12 mouse cellular contexts compared by ENCODE assay signal in genomic region chr10:28593566-28594292, GRCm38 (mm10).
DNase-seq lines count a peak whose midpoint lies in the region; ATAC-seq lines count a peak whose summit lies in the region.
"Had no signal": no experiment of that assay in that cellular context is flagged by ENCODE, and none has a peak within 500 bp of the region (broad histone marks: within the 10 kb centered on the region; RNA-seq: fewer than 3 reads in every experiment).

No protein-coding gene starts in this region.

- no peaks in the 10 kb centered on the region for H3K27me3 ChIP-seq in megakaryocyte, embryonic 14.5 days (replicated peaks)
- H3K27me3 ChIP-seq in heart, embryonic 11.5 days (ENCODE audit: control insufficient read depth, insufficient read depth, low read length): no peaks in the 10 kb centered on the region
- H3K27me3 ChIP-seq: heart, embryonic 12.5 days; hindbrain, embryonic 15.5 days had no signal

- no peak overlapping the region for H3K4me2 ChIP-seq in heart, embryonic 11.5 days
- H3K4me2 ChIP-seq: heart, embryonic 12.5 days; hindbrain, embryonic 15.5 days had no signal

- DNase-seq in lung, postnatal 10 days: peak; percentile 4
- DNase-seq in lung, postnatal 4 days: no peak
- DNase-seq in thymus, postnatal 25 days: peak; percentile 80
- DNase-seq in layer of hippocampus, postnatal 36 days: no peak
- no peak for DNase-seq in gastrocnemius, postnatal 36 days
- DNase-seq: cerebellum, postnatal 14 days; kidney, postnatal 10 days had no signal

- no peaks in the 10 kb centered on the region for H3K9me3 ChIP-seq in megakaryocyte, embryonic 14.5 days
- H3K9me3 ChIP-seq in heart, embryonic 11.5 days (replicated peaks; ENCODE audit: control insufficient read depth, low read length): no peaks in the 10 kb centered on the region
- H3K9me3 ChIP-seq: heart, embryonic 12.5 days; hindbrain, embryonic 15.5 days had no signal

- H3K9ac ChIP-seq in heart, embryonic 11.5 days (ENCODE audit: low read depth, low read length): no peak overlapping the region
- H3K9ac ChIP-seq: heart, embryonic 12.5 days; hindbrain, embryonic 15.5 days had no signal

- ATAC-seq in common myeloid progenitor, adult 5-6 weeks (replicated peaks; ENCODE audit: low read depth, poor library complexity, severe bottlenecking): peak; percentile 93
- ATAC-seq in heart, embryonic 11.5 days (replicated peaks; ENCODE audit: insufficient number of reproducible peaks, low FRiP score, low TSS enrichment): no peak

- peak overlapping the region; percentile 44 for H3K4me3 ChIP-seq in megakaryocyte, embryonic 14.5 days (replicated peaks)
- no peak overlapping the region for H3K4me3 ChIP-seq in heart, embryonic 11.5 days (ENCODE audit: low read depth, low read length)
- H3K4me3 ChIP-seq: heart, embryonic 12.5 days; hindbrain, embryonic 15.5 days had no signal

- intact Hi-C loops in gastrocnemius, postnatal 36 days (cut with DNase I): no loop called here

- WGBS in heart, embryonic 11.5 days (ENCODE audit: insufficient replicate concordance): 33% methylated on average over 3 of the region's 4 CpGs

- H3K36me3 ChIP-seq in megakaryocyte, embryonic 14.5 days (replicated peaks; ENCODE audit: low read length): no peaks in the 10 kb centered on the region
- H3K36me3 ChIP-seq in heart, embryonic 11.5 days (ENCODE audit: control insufficient read depth, insufficient read depth, low read length): 0 out of 2 replicates have a peak, but pooled peaks cover 2% of the 10 kb centered on the region
- H3K36me3 ChIP-seq: hindbrain, embryonic 15.5 days had no signal

- no peak overlapping the region for H3K27ac ChIP-seq in heart, embryonic 11.5 days (ENCODE audit: low read depth, low read length)
- H3K27ac ChIP-seq: hindbrain, embryonic 15.5 days had no signal

- peaks cover 83% of the 10 kb centered on the region for H3K4me1 ChIP-seq in megakaryocyte, embryonic 14.5 days
- no peaks in the 10 kb centered on the region for H3K4me1 ChIP-seq in heart, embryonic 11.5 days (ENCODE audit: control insufficient read depth, insufficient read depth, low read length)
- H3K4me1 ChIP-seq: hindbrain, embryonic 15.5 days had no signal

Comparison
In these comparisons a context has a peak if more than half of its experiments do, and no peak if none do; other contexts are left out.
1. DNase-seq: peak in lung, postnatal 10 days (single experiment) and thymus, postnatal 25 days (single experiment); none in lung, postnatal 4 days (0 of 2), layer of hippocampus, postnatal 36 days (0 of 2) and gastrocnemius, postnatal 36 days (0 of 2).